Mouse (Mus musculus) forebrain, postnatal 0 days (tissue): Measurements from ENCODE around the gene Doxl2. TPM values are rescaled to one million over a fixed set of nuclear protein-coding genes. Genes with fewer than 3 reads are reported as not detected.
"Not testable (repeated sequence)": the region's sequence is repeated elsewhere in the genome, so short reads cannot be mapped to it uniquely, and the experiment has no call there.

Experiments
- ATAC-seq: fragments of 200-750 bp; cut with Nextera tagmentation; 2 replicates; pipeline ENCODE4 v1.8.0; 2017; ENCODE audit warnings: mild to moderate bottlenecking, moderate library complexity
- DNase-seq: peaks from one replicate; pipeline ENCODE4 v3.0.0-alpha.2; 2015
- H3K27ac ChIP-seq: fragments of 300-500 bp; sonication (generic); 2 replicates; pipeline ENCODE4 v1.5.1; 2014; ENCODE audit warnings: low read depth, mild to moderate bottlenecking, antibody characterized with exemption, low read length, moderate library complexity, mixed read lengths
- H3K27me3 ChIP-seq: fragments of 300-500 bp; sonication (generic); 2 replicates; pipeline ENCODE4 v1.6.1; 2014; ENCODE audit warnings: mild to moderate bottlenecking, low read length, mixed read lengths; ENCODE audit not compliant: insufficient read depth
- H3K36me3 ChIP-seq: fragments of 300-500 bp; sonication (generic); 2 replicates; pipeline ENCODE4 v1.6.1; 2014; ENCODE audit warnings: mild to moderate bottlenecking, moderate library complexity; ENCODE audit not compliant: insufficient read depth
- H3K4me1 ChIP-seq: fragments of 300-500 bp; sonication (generic); 2 replicates; pipeline ENCODE4 v1.6.1; 2014; ENCODE audit warnings: antibody characterized with exemption; ENCODE audit not compliant: insufficient read depth
- H3K4me2 ChIP-seq: fragments of 300-500 bp; sonication (generic); 2 replicates; pipeline ENCODE4 v1.6.1; 2014; ENCODE audit warnings: low read depth, mild to moderate bottlenecking, moderate library complexity
- H3K4me3 ChIP-seq: fragments of 300-500 bp; sonication (generic); 2 replicates; pipeline ENCODE4 v1.5.1; 2014; ENCODE audit warnings: low read depth, low read length, mixed read lengths
- H3K9ac ChIP-seq: fragments of 300-500 bp; sonication (generic); 2 replicates; pipeline ENCODE4 v1.6.1; 2014; ENCODE audit warnings: mild to moderate bottlenecking
- H3K9me3 ChIP-seq: fragments of 300-500 bp; sonication (generic); 2 replicates; pipeline ENCODE4 v1.6.1; 2016; ENCODE audit warnings: low read length
- CTCF ChIP-seq: sonication (generic); IDR thresholded peaks from 2 replicates; pipeline ENCODE4 v1.5.1; 2016; ENCODE audit warnings: antibody characterized with exemption, control low read depth, low read depth
- WGBS: fragments of 180-500 bp; shearing (Covaris S2); extraction: QIAGEN DNeasy Blood & Tissue Kit; methylation state at CpG from one replicate; pipeline ENCODE4 v1.1.7; 2014; 5-methylcytosine and 5-hydroxymethylcytosine counted together
- polyA plus RNA-seq: library from polyadenylated mRNA; unstranded; fragments of >200 nt; fragmentation: Nextera tagmentation; extraction: Ambion mirVana; gene quantifications from 2 replicates; pipeline ENCODE4 v1.2.1, GENCODE M21; 2015
- total RNA-seq: library from RNA; depleted of rRNA; stranded (reverse); fragments of >200 nt; gene quantifications from 2 replicates; pipeline ENCODE4 v1.2.3, GENCODE M21; 2014

Doxl2 gene
- total and polyA plus RNA-seq, 2 experiments from 2014 or later = not detected

GRCm38 (mm10) chr6:48956785-48957184 is 18.0 kb upstream of the Doxl2 start:
- 87% methylated on average over 4 of the region's 4 CpGs for WGBS

GRCm38 (mm10) chr6:48958053-48958452 is 16.7 kb upstream of the Doxl2 start:
- Histone ChIP-seq H3K4me2 (no peak overlapping the region), H3K27ac (no peak overlapping the region), H3K4me1 (no peaks in the 10 kb centered on the region), H3K9me3 (no peaks in the 10 kb centered on the region), H3K9ac (no peak overlapping the region), H3K36me3 (no peaks in the 10 kb centered on the region), H3K4me3 (no peak overlapping the region), H3K27me3 (no peaks in the 10 kb centered on the region)
- peak; percentile 76 for ATAC-seq
- WGBS = 52% methylated on average over 1 of the region's 1 CpGs
- DNase-seq = peak; percentile 67
- TF ChIP-seq CTCF = peak; percentile 69

More at GRCm38 (mm10) chr6:48956785-48957184, 18.0 kb upstream of the Doxl2 start:
- H3K36me3 ChIP-seq = no peaks in the 10 kb centered on the region
- DNase-seq = no peak
- H3K27me3 ChIP-seq = no peaks in the 10 kb centered on the region
- H3K4me2 ChIP-seq = no peak overlapping the region
- no peak overlapping the region for H3K9ac ChIP-seq
- ATAC-seq = no peak
- H3K9me3 ChIP-seq = no peaks in the 10 kb centered on the region
- no peak overlapping the region for H3K27ac ChIP-seq
- H3K4me3 ChIP-seq = no peak overlapping the region
- H3K4me1 ChIP-seq = no peaks in the 10 kb centered on the region
- no peak for TF ChIP-seq CTCF

GRCm38 (mm10) chr6:48959151-48959550 is 15.6 kb upstream of the Doxl2 start:
- 36% methylated on average over 7 of the region's 7 CpGs for WGBS
- not testable (repeated sequence) for H3K9ac ChIP-seq, H3K4me2 ChIP-seq, H3K27me3 ChIP-seq, H3K4me1 ChIP-seq, H3K4me3 ChIP-seq, H3K27ac ChIP-seq, H3K36me3 ChIP-seq, H3K9me3 ChIP-seq, ATAC-seq
- DNase-seq = peak; percentile 7
- peak; percentile 9; the same call in 1 of the 2 replicates for TF ChIP-seq CTCF

GRCm38 (mm10) chr6:48966696-48967095 is 8.1 kb upstream of the Doxl2 start:
- DNase-seq, H3K9ac ChIP-seq, H3K36me3 ChIP-seq, H3K4me1 ChIP-seq, H3K9me3 ChIP-seq, H3K4me3 ChIP-seq, H3K4me2 ChIP-seq, H3K27ac ChIP-seq, ATAC-seq, H3K27me3 ChIP-seq: not testable (repeated sequence)
- WGBS = 86% methylated on average over 5 of the region's 5 CpGs

- no peak overlapping the region for H3K27ac ChIP-seq
- no peak for TF ChIP-seq CTCF
- no peak overlapping the region for H3K9ac ChIP-seq
- no peaks in the 10 kb centered on the region for H3K9me3 ChIP-seq
- H3K4me1 ChIP-seq = no peaks in the 10 kb centered on the region
- H3K36me3 ChIP-seq = no peaks in the 10 kb centered on the region
- no peak overlapping the region for H3K4me3 ChIP-seq
- H3K4me2 ChIP-seq = no peak overlapping the region
- DNase-seq = no peak
- no peaks in the 10 kb centered on the region for H3K27me3 ChIP-seq
- ATAC-seq = no peak
Measured at GRCm38 (mm10) chr6:48967868-48968267, 6.9 kb upstream of the Doxl2 start.

- Histone ChIP-seq H3K9me3 (no peaks in the 10 kb centered on the region), H3K4me1 (no peaks in the 10 kb centered on the region), H3K9ac (no peak overlapping the region), H3K27me3 (no peaks in the 10 kb centered on the region), H3K4me2 (no peak overlapping the region), H3K36me3 (no peaks in the 10 kb centered on the region), H3K4me3 (no peak overlapping the region), H3K27ac (no peak overlapping the region)
- DNase-seq (no peak), ATAC-seq (no peak)
- no peak for TF ChIP-seq CTCF
- WGBS = 51% methylated on average over 1 of the region's 1 CpGs
Measured at GRCm38 (mm10) chr6:48979616-48980015, 4.9 kb downstream of the Doxl2 start.

- Histone ChIP-seq H3K27ac (no peak overlapping the region), H3K27me3 (no peaks in the 10 kb centered on the region), H3K4me3 (no peak overlapping the region), H3K9me3 (no peaks in the 10 kb centered on the region), H3K9ac (no peak overlapping the region), H3K36me3 (no peaks in the 10 kb centered on the region), H3K4me2 (no peak overlapping the region), H3K4me1 (no peaks in the 10 kb centered on the region)
- DNase-seq (no peak), ATAC-seq (no peak)
- 72% methylated on average over 3 of the region's 3 CpGs for WGBS
- TF ChIP-seq CTCF = no peak
Measured at GRCm38 (mm10) chr6:48982305-48982704, 7.5 kb downstream of the Doxl2 start.

- H3K36me3 ChIP-seq = no peaks in the 10 kb centered on the region
- 65% methylated on average over 7 of the region's 7 CpGs for WGBS
- no peak within 1 kb of the TSS for H3K4me2 ChIP-seq
- no peak within 1 kb of the TSS for H3K9ac ChIP-seq
- no peak within 1 kb of the TSS for H3K27ac ChIP-seq
- no peak for ATAC-seq
- H3K4me1 ChIP-seq = no peaks in the 10 kb centered on the region
- no peak for TF ChIP-seq CTCF
- no peaks in the 10 kb centered on the region for H3K27me3 ChIP-seq
- no peak within 1 kb of the TSS for H3K4me3 ChIP-seq
- H3K9me3 ChIP-seq = no peaks in the 10 kb centered on the region
- no peak for DNase-seq
Measured at GRCm38 (mm10) chr6:48986444-48986990, 11.8 kb downstream of the Doxl2 start, which contains the start of gene Svs1. Gene Svs1, plus strand, starts transcription at chr6:48986861.
